Mouse (Mus musculus) mouse embryonic stem cell (cell line): Measurements from ENCODE around the gene Arih2.
"Not testable (repeated sequence)": the region's sequence is repeated elsewhere in the genome, so short reads cannot be mapped to it uniquely, and the experiment has no call there.

Experiments
- in situ Hi-C, 2 experiments: fragments of 300-500 bp; cut with MboI; formaldehyde crosslinking; loops; 1 replicate in 1 of 2; 3 replicates in 1 of 2; pipeline ENCODE4 v1.14.3; 2019 to 2020; ENCODE audit warnings: low sequenced_read_pairs in 2 of 2, low pct_unique_long_range_greater_than_20kb in 1 of 2, mixed read lengths in 1 of 2; ENCODE audit not compliant: unreplicated experiment in 1 of 2

The Arih2 gene

GRCm38 (mm10) chr9:108655865-108656264, 6.7 kb upstream of the Arih2 start:
- in situ Hi-C loops = not testable (repeated sequence)

GRCm38 (mm10) chr9:108654566-108655464, 5.6 kb upstream of the Arih2 start:
- in situ Hi-C loops = no loop called here

GRCm38 (mm10) chr9:108649561-108650440, 615 bp upstream of the Arih2 start:
- in situ Hi-C loops = no loop called here

GRCm38 (mm10) chr9:108648166-108648565, 1.0 kb downstream of the Arih2 start:
- in situ Hi-C loops = no loop called here

GRCm38 (mm10) chr9:108639825-108640224, 9.4 kb downstream of the Arih2 start:
- in situ Hi-C loops = no loop called here

GRCm38 (mm10) chr9:108635415-108635814, 13.8 kb downstream of the Arih2 start:
- in situ Hi-C loops = no loop called here

GRCm38 (mm10) chr9:108633846-108634245, 15.3 kb downstream of the Arih2 start:
- in situ Hi-C loops = no loop called here

- in situ Hi-C loops = no loop called here
Observed at GRCm38 (mm10) chr9:108632375-108632774, 16.8 kb downstream of the Arih2 start.

GRCm38 (mm10) chr9:108631631-108632256, 17.4 kb downstream of the Arih2 start:
- in situ Hi-C loops = no loop called here

- in situ Hi-C loops = no loop called here
Observed at GRCm38 (mm10) chr9:108630683-108631082, 18.5 kb downstream of the Arih2 start.

- in situ Hi-C loops = no loop called here
Observed at GRCm38 (mm10) chr9:108628141-108628540, 21.0 kb downstream of the Arih2 start.

- in situ Hi-C loops = no loop called here
Observed at GRCm38 (mm10) chr9:108626498-108626897, 22.7 kb downstream of the Arih2 start.

- in situ Hi-C loops = no loop called here
Observed at GRCm38 (mm10) chr9:108617301-108617700, 31.9 kb downstream of the Arih2 start.

- in situ Hi-C loops = no loop called here
Observed at GRCm38 (mm10) chr9:108611488-108611887, 37.7 kb downstream of the Arih2 start.

- in situ Hi-C loops = no loop called here
Observed at GRCm38 (mm10) chr9:108608889-108609288, 40.3 kb downstream of the Arih2 start.

- in situ Hi-C loops = not testable (repeated sequence)
Observed at GRCm38 (mm10) chr9:108607929-108608328, 41.3 kb downstream of the Arih2 start.

GRCm38 (mm10) chr9:108601986-108602385, 47.2 kb downstream of the Arih2 start:
- in situ Hi-C loops = no loop called here

- in situ Hi-C loops = no loop called here
Observed at GRCm38 (mm10) chr9:108600011-108600410, 49.2 kb downstream of the Arih2 start.

- in situ Hi-C loops = no loop called here
Observed at GRCm38 (mm10) chr9:108599021-108599566, 50.1 kb downstream of the Arih2 start.
